Mouse (Mus musculus) fat pad, adult 2 months (tissue): Measurements from ENCODE around the gene Gm17361.
"Not testable (repeated sequence)": the region's sequence is repeated elsewhere in the genome, so short reads cannot be mapped to it uniquely, and the experiment has no call there.

Experiments
- DNase-seq: peaks from one replicate; pipeline ENCODE4 v3.0.0-alpha.2; 2011; ENCODE audit warnings: low read depth, low spot score; ENCODE audit errors: extremely low read depth

The Gm17361 gene

GRCm38 (mm10) chrX:125003863-125004262 lies at the start of gene Gm17361:
Gene Gm17361 (plus strand): TSS chrX:125004163.
- not testable (repeated sequence) for DNase-seq
